Mouse (Mus musculus) lung, postnatal 25 days (tissue): Measurements from ENCODE around the gene 4930432K21Rik.

Experiments
- DNase-seq: peaks from one replicate; pipeline ENCODE4 v3.0.0; 2022; ENCODE audit warnings: low spot score

4930432K21Rik gene

GRCm38 (mm10) chr8:84208381-84209380 is 60.9 kb downstream of the 4930432K21Rik start:
- no peak for DNase-seq

- peak; percentile 78 for DNase-seq
Observed at GRCm38 (mm10) chr8:84210167-84210791, 62.5 kb downstream of the 4930432K21Rik start.

GRCm38 (mm10) chr8:84211202-84211601 is 63.4 kb downstream of the 4930432K21Rik start:
- DNase-seq: no peak

GRCm38 (mm10) chr8:84211881-84212563 is 64.2 kb downstream of the 4930432K21Rik start:
- no peak for DNase-seq

- no peak for DNase-seq
Observed at GRCm38 (mm10) chr8:84213277-84213676, 65.5 kb downstream of the 4930432K21Rik start.

- DNase-seq: no peak
Observed at GRCm38 (mm10) chr8:84217206-84217605, 69.4 kb downstream of the 4930432K21Rik start.

GRCm38 (mm10) chr8:84218143-84218542 is 70.3 kb downstream of the 4930432K21Rik start:
- DNase-seq: no peak

- DNase-seq: no peak
Observed at GRCm38 (mm10) chr8:84220105-84220504, 72.3 kb downstream of the 4930432K21Rik start.
